Mouse (Mus musculus) bone marrow, adult 2 months (tissue): Measurements from ENCODE around the gene Dusp5. TPM values are rescaled to one million over a fixed set of nuclear protein-coding genes. Genes with fewer than 3 reads are reported as not detected.
"Not testable (repeated sequence)": the region's sequence is repeated elsewhere in the genome, so short reads cannot be mapped to it uniquely, and the experiment has no call there.

Experiments used
- H3K27ac ChIP-seq: fragments of 200-500 bp; 2 replicates; pipeline ENCODE4 v1.5.1; 2012; ENCODE audit warnings: low read depth, mild to moderate bottlenecking, control low read depth, inconsistent platforms, low read length; ENCODE audit not compliant: control insufficient read depth, poor library complexity, insufficient read depth
- H3K4me1 ChIP-seq: fragments of 200-500 bp; 2 replicates; pipeline ENCODE4 v1.6.1; 2011; ENCODE audit warnings: low read length; ENCODE audit not compliant: control insufficient read depth, insufficient read depth
- H3K4me3 ChIP-seq: fragments of 200-500 bp; replicated peaks from 2 replicates; pipeline ENCODE3; 2011; ENCODE audit warnings: mild to moderate bottlenecking, low read depth, low read length, control low read depth; ENCODE audit not compliant: control insufficient read depth
- CTCF ChIP-seq: fragments of 200-500 bp; IDR thresholded peaks from 2 replicates; pipeline ENCODE4 v1.5.1; 2011; ENCODE audit warnings: low read length, control low read depth; ENCODE audit not compliant: control insufficient read depth, insufficient read depth
- POLR2A ChIP-seq: fragments of 200-500 bp; IDR thresholded peaks from 2 replicates; pipeline ENCODE4 v1.6.1; 2011; ENCODE audit warnings: low read depth, mild to moderate bottlenecking, control low read depth, low read length, borderline replicate concordance; ENCODE audit not compliant: control insufficient read depth
- WGBS: fragments of 180-500 bp; shearing (Covaris S2); methylation state at CpG from one replicate; pipeline ENCODE4 v1.1.7; 2018; 5-methylcytosine and 5-hydroxymethylcytosine counted together
- polyA plus RNA-seq: library from polyadenylated mRNA; stranded (reverse); fragments of >200 nt; gene quantifications from 2 replicates; pipeline ENCODE4 v1.2.4, GENCODE M21; 2011; ENCODE audit warnings: low replicate concordance; ENCODE audit not compliant: missing spikeins, insufficient read depth, insufficient read length

Dusp5 gene
- polyA plus RNA-seq, 1 experiment = 9.7 TPM

DNA sequence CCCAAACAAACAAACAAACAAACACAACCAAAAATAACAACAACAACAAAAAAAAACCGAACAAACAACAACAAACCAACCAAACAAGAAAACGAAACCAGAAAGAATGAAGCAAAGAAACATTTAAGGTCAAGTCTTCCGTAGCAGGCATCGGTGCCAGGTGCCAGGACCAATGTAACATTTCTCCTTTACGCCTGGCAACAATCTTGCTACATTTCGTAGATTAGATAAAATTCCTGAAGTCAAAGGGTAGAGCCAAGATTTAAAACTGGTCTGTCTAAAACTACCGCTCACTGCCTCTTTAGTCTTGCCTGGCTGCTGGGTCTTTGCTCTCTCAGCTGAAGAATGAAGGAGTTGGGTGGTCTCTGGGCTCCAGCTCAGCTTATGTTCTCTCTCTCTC lies 47.2 kb downstream of the Dusp5 start:
- Histone ChIP-seq H3K4me1 (peaks cover 1% of the 10 kb centered on the region; the same call in 1 of the 2 replicates), H3K4me3 (no peak overlapping the region), H3K27ac (no peak overlapping the region)
- TF ChIP-seq CTCF (no peak), POLR2A (no peak)
- WGBS = 75% methylated on average over 7 of the region's 7 CpGs

DNA sequence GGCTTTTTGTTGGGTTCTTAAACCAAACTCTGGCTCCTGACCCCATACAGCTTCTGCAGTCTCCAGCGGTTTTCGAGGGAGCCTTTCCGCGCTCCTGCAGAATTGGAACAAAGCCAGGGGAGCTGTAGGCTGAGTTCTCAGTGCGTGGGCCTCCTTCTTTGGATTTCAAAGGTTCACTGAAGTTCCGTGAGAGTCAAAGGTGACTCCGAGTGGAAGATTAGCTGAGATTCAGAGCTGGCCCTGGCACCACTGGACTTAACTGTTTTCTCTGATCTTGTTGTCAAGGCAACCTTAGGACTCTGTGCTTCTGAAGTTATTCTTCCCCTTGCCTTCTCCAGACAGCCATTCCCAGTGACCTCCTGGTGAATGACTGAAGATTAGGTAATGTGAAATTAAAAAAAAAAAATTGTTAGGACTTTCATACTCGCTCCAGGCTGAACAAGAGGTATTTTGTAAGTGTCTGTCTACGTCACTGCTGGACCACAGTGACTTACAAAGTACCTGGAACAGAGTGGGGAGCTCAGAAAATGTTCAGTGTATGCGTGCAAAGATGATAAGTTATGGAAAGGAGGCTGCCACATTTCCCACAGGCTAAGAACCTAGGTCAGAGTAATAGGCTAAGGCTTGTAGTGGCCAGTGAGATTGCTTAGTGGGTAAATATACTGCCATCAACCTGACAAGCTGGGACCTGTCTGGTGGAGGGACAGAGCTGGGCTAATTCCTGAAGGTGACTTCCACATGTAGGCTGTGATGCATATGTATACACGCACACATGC lies 48.3 kb downstream of the Dusp5 start:
- WGBS = 81% methylated on average over 11 of the region's 11 CpGs
- H3K4me1 ChIP-seq = no peaks in the 10 kb centered on the region
- no peak overlapping the region for H3K4me3 ChIP-seq
- TF ChIP-seq CTCF (no peak), POLR2A (no peak)
- H3K27ac ChIP-seq = no peak overlapping the region

DNA sequence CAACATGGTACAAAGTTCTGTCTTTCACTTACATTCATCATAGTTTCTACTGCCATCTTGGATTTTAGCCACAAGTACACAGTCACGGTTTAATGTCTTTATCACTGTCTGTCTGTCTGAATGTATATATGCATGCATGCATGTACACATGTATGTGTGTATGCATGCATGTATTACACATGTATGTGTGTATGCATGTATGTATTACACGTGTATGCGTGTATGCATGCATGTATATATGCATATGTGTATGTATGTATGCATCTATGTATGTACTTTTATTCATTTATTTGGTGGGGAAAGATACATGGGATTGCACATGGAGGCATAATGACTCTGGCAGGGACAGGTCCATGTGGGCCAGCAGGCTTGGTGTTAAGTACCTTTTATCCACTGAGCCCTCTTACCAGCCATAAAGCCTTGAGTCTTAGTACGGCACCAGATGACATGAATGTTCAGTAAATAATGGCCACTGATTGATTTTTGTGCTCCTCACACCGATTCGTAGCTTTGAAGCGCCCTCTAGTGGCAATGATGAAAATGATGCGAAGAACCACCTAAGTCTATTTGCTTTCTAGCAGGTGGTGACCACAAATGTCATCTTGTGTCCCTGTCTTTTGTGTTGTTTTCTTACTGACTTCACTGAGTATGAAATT lies 49.8 kb downstream of the Dusp5 start:
- Histone ChIP-seq H3K4me3 (no peak overlapping the region), H3K4me1 (no peaks in the 10 kb centered on the region), H3K27ac (no peak overlapping the region)
- TF ChIP-seq CTCF (peak; percentile 35; the same call in 1 of the 2 replicates), POLR2A (no peak)
- 12% methylated on average over 8 of the region's 8 CpGs for WGBS

DNA sequence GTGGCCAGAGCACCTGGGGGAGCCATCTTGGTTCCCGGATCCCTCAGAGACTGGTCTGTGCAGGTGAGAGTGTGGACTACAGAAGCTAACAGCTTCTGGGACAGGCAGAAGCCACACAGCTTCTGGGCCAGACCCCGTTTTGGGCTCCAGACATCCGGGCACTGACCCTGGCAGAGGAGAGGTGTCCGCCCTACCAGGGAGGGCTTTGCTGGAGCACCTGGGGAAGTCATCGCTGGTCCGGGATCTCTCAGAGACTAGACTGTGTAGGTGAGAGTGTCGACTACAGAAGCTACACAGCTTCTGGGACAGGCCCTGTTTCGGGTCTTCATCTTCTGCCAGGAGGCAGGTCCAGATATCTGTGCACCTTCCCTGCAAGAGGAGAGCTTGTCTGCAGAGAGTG lies 51.4 kb downstream of the Dusp5 start:
- H3K4me1 ChIP-seq, H3K4me3 ChIP-seq, H3K27ac ChIP-seq: not testable (repeated sequence)
- 84% methylated on average over 8 of the region's 8 CpGs for WGBS

DNA sequence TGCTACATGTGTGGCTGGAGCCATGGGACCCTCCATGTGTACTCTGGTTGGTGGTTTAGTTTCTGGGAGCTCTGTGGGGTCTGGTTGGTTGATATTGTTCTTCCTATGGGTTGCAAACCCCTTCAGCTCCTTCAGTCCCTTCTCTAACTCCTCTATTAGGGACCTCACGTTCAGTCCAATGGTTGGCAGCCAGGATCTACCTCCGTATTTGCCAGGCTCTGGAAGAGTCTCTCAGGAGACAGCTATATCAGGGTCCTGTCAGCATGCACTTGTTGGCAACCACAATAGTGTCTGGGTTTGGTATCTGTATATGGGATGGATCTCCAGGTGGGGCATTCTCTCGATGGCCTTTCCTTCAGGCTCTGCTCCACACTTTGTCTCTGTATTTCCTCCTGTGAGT lies 58.8 kb downstream of the Dusp5 start:
- H3K27ac ChIP-seq, H3K4me1 ChIP-seq: not testable (repeated sequence)
- 83% methylated on average over 3 of the region's 3 CpGs for WGBS

DNA sequence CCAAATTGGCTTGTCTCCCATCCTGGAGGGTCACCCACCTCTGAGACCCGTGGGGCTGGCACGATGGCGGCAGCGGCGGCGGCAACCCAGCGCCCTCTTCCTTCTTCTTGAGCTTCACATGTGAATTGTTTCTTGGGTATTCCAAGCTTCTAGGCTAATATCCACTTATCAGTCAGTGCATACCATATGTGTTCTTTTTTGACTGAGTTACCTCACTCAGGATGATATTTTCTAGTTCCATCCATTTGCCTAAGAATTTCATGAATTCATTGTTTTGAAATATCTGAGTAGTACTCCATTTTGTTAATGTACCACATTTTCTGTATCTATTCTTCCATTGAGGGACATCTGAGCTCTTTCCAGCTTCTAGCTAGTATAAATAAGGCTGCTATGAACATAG lies 60.1 kb downstream of the Dusp5 start, which contains the start of gene Nutf2-ps1:
TSS of gene Nutf2-ps1 (minus strand) at position 101 of the 400 bp plus-strand sequence.
- WGBS = 92% methylated on average over 7 of the region's 7 CpGs
- H3K27ac ChIP-seq, H3K4me3 ChIP-seq, H3K4me1 ChIP-seq: not testable (repeated sequence)

More for the DNA sequence above, 58.8 kb downstream of the Dusp5 start:
- H3K4me3 ChIP-seq = not testable (repeated sequence)

Other genes with a start within 250 kb of the Dusp5 start
- gene Mxi1, start 218.6 kb upstream of the Dusp5 start, polyA plus RNA-seq = 32.4 and 39.2 TPM in 2 replicates
- gene Gm10197, start 157.3 kb upstream of the Dusp5 start, polyA plus RNA-seq = not detected in 2 replicates
- gene Smndc1, start 138.5 kb upstream of the Dusp5 start, polyA plus RNA-seq = 28.2 and 41.2 TPM in 2 replicates
- gene Nutf2-ps1, start 60.0 kb downstream of the Dusp5 start, polyA plus RNA-seq = 19.2 and 23.5 TPM in 2 replicates
- gene Smc3, start 71.3 kb downstream of the Dusp5 start, polyA plus RNA-seq = 41.5 and 52.3 TPM in 2 replicates
- gene Rbm20, start 148.2 kb downstream of the Dusp5 start, polyA plus RNA-seq = 0.20 TPM in 1 of 2 replicates, not detected in the other